Mouse (Mus musculus) G1E (cell line): Measurements from ENCODE around the gene Mfap4. TPM values are rescaled to one million over a fixed set of nuclear protein-coding genes. Genes with fewer than 3 reads are reported as not detected.

ENCODE experiments used
- ATAC-seq: 2 replicates; pipeline ENCODE4 v1.8.0; 2016; ENCODE audit warnings: mild to moderate bottlenecking; ENCODE audit not compliant: insufficient number of reproducible peaks, poor library complexity, low FRiP score, severe bottlenecking; ENCODE audit errors: extremely low read depth
- DNase-seq: peaks from one replicate; pipeline ENCODE4 v3.0.0; 2012; ENCODE audit warnings: low spot score
- H3K27me3 ChIP-seq: 2 replicates; pipeline ENCODE4 v1.6.1; 2012; ENCODE audit warnings: mild to moderate bottlenecking, low read length, inconsistent platforms; ENCODE audit not compliant: insufficient read depth
- H3K36me3 ChIP-seq: replicated peaks from 2 replicates; pipeline ENCODE3; 2012; ENCODE audit warnings: mild to moderate bottlenecking, inconsistent platforms
- H3K4me1 ChIP-seq: 2 replicates; pipeline ENCODE4 v1.6.1; 2012; ENCODE audit warnings: low read depth, low read length, inconsistent platforms, mixed read lengths; ENCODE audit not compliant: insufficient read depth
- H3K4me3 ChIP-seq: 2 replicates; pipeline ENCODE4 v1.5.1; 2012; ENCODE audit warnings: low read depth, mild to moderate bottlenecking, inconsistent platforms, low read length, moderate library complexity, mixed read lengths
- H3K9me3 ChIP-seq: replicated peaks from 2 replicates; pipeline ENCODE4 v1.6.1; 2012; ENCODE audit warnings: inconsistent platforms
- CTCF ChIP-seq: IDR thresholded peaks from 2 replicates; pipeline ENCODE4 v1.5.1; 2012; ENCODE audit warnings: low read depth, low read length, inconsistent platforms, mixed read lengths
- GATA1 ChIP-seq: IDR thresholded peaks from 2 replicates; pipeline ENCODE4 v1.6.1; 2012; ENCODE audit warnings: borderline replicate concordance, low read length, inconsistent platforms, mixed read lengths
- GATA2 ChIP-seq: IDR thresholded peaks from 2 replicates; pipeline ENCODE4 v1.6.1; 2012; ENCODE audit warnings: low read depth, low read length, inconsistent platforms, borderline replicate concordance
- POLR2AphosphoS5 ChIP-seq: IDR thresholded peaks from 2 replicates; pipeline ENCODE4 v1.6.1; 2012; ENCODE audit warnings: low read depth, low read length, inconsistent platforms; ENCODE audit not compliant: insufficient replicate concordance
- TAL1 ChIP-seq: conservative IDR thresholded peaks from 2 replicates; pipeline ENCODE4 v1.6.1; 2012; ENCODE audit warnings: low read depth, low read length, inconsistent platforms, mixed read lengths
- polyA plus RNA-seq: library from polyadenylated mRNA; stranded (reverse); fragments of >175 nt; gene quantifications from 2 replicates; pipeline ENCODE4 v1.2.3, GENCODE M21; 2012
- total RNA-seq, 2 experiments: library from RNA; stranded (forward) in 1 of 2; stranded (reverse) in 1 of 2; fragments of 200-1000 nt in 1 of 2; fragments of >200 nt in 1 of 2; fragmentation: Nextera tagmentation in 1 of 2; gene quantifications; 2 replicates each; pipeline ENCODE4 v1.2.3; 2014 to 2017

The Mfap4 gene
- total and polyA plus RNA-seq, 3 experiments: 0.33 TPM; not detected in 2

GRCm38 (mm10) chr11:61519484-61520107 lies 34.4 kb downstream of the Mfap4 start:
- H3K27me3 ChIP-seq: no peaks in the 10 kb centered on the region
- peaks cover 31% of the 10 kb centered on the region for H3K36me3 ChIP-seq
- DNase-seq (no peak), ATAC-seq (no peak)
- TF ChIP-seq CTCF (no peak), GATA1 (no peak), GATA2 (no peak), POLR2AphosphoS5 (no peak)
- no peak overlapping the region for H3K4me3 ChIP-seq
- no peaks in the 10 kb centered on the region for H3K9me3 ChIP-seq
- no peaks in the 10 kb centered on the region for H3K4me1 ChIP-seq

GRCm38 (mm10) chr11:61526872-61527271 lies 41.6 kb downstream of the Mfap4 start:
- no peak for TF ChIP-seq CTCF
- Histone ChIP-seq H3K4me3 (no peak overlapping the region), H3K9me3 (no peaks in the 10 kb centered on the region), H3K36me3 (peaks cover 9% of the 10 kb centered on the region), H3K27me3 (no peaks in the 10 kb centered on the region), H3K4me1 (no peaks in the 10 kb centered on the region)
- ATAC-seq (no peak), DNase-seq (no peak)

GRCm38 (mm10) chr11:61529268-61529713 lies 44.1 kb downstream of the Mfap4 start:
- no peak overlapping the region for H3K4me3 ChIP-seq
- no peaks in the 10 kb centered on the region for H3K9me3 ChIP-seq
- peaks cover 4% of the 10 kb centered on the region for H3K36me3 ChIP-seq
- no peak for TF ChIP-seq GATA1
- TF ChIP-seq TAL1: no peak
- no peak for TF ChIP-seq GATA2
- TF ChIP-seq CTCF: no peak
- no peak for TF ChIP-seq POLR2AphosphoS5
- ATAC-seq: no peak
- no peaks in the 10 kb centered on the region for H3K27me3 ChIP-seq
- no peak for DNase-seq
- no peaks in the 10 kb centered on the region for H3K4me1 ChIP-seq

GRCm38 (mm10) chr11:61532820-61533219 lies 47.6 kb downstream of the Mfap4 start:
- peaks cover 4% of the 10 kb centered on the region for H3K36me3 ChIP-seq
- H3K4me1 ChIP-seq: peaks cover 3% of the 10 kb centered on the region
- H3K27me3 ChIP-seq: no peaks in the 10 kb centered on the region
- H3K4me3 ChIP-seq: no peak overlapping the region
- no peaks in the 10 kb centered on the region for H3K9me3 ChIP-seq
- ATAC-seq (no peak), DNase-seq (no peak)
- TF ChIP-seq GATA2 (no peak), CTCF (no peak), GATA1 (no peak), TAL1 (no peak)

- Histone ChIP-seq H3K4me3 (no peak overlapping the region), H3K36me3 (peaks cover 4% of the 10 kb centered on the region), H3K9me3 (no peaks in the 10 kb centered on the region), H3K4me1 (peaks cover 3% of the 10 kb centered on the region), H3K27me3 (no peaks in the 10 kb centered on the region)
- no peak for DNase-seq
- no peak for ATAC-seq
- TF ChIP-seq CTCF: no peak
- TF ChIP-seq TAL1: no peak
- no peak for TF ChIP-seq GATA1
- no peak for TF ChIP-seq POLR2AphosphoS5
- TF ChIP-seq GATA2: no peak
These were observed 48.3 kb downstream of the Mfap4 start for GRCm38 (mm10) chr11:61533571-61533970.

GRCm38 (mm10) chr11:61535530-61535929 lies 50.3 kb downstream of the Mfap4 start:
- peaks cover 4% of the 10 kb centered on the region for H3K36me3 ChIP-seq
- no peaks in the 10 kb centered on the region for H3K9me3 ChIP-seq
- TF ChIP-seq TAL1 (no peak), POLR2AphosphoS5 (no peak), GATA1 (no peak), CTCF (no peak), GATA2 (no peak)
- H3K27me3 ChIP-seq: no peaks in the 10 kb centered on the region
- no peak overlapping the region for H3K4me3 ChIP-seq
- ATAC-seq (no peak), DNase-seq (no peak)
- H3K4me1 ChIP-seq: peaks cover 3% of the 10 kb centered on the region

GRCm38 (mm10) chr11:61536952-61537351 lies 51.7 kb downstream of the Mfap4 start:
- Histone ChIP-seq H3K36me3 (peaks cover 4% of the 10 kb centered on the region), H3K4me1 (peaks cover 3% of the 10 kb centered on the region), H3K9me3 (no peaks in the 10 kb centered on the region), H3K4me3 (no peak overlapping the region), H3K27me3 (no peaks in the 10 kb centered on the region)
- DNase-seq (no peak), ATAC-seq (no peak)
- no peak for TF ChIP-seq GATA2
- TF ChIP-seq CTCF: no peak
- no peak for TF ChIP-seq POLR2AphosphoS5
- TF ChIP-seq TAL1: no peak
- no peak for TF ChIP-seq GATA1
